Mouse (Mus musculus): Measurements from ENCODE around the gene Klk1b11. TPM values are rescaled to one million over a fixed set of nuclear protein-coding genes. Genes with fewer than 3 reads are reported as not detected.

The Klk1b11 gene
- total and polyA plus RNA-seq, 3 experiments, result not detected

GRCm38 (mm10) chr7:44015071-44015470, 19.4 kb downstream of the Klk1b11 start:
- Histone ChIP-seq H3K27me3 (ENCODE audit: control insufficient read depth in 1 of 2, insufficient read depth in 2 of 2, low read length in 2 of 2) (no peaks in the 10 kb centered on the region), H3K4me1 (ENCODE audit: control insufficient read depth in 1 of 2, insufficient read depth in 2 of 2, low read length in 2 of 2) (no peaks in the 10 kb centered on the region), H3K4me3 (ENCODE audit: control insufficient read depth in 1 of 2, insufficient read depth in 1 of 2, low read depth in 2 of 2, low read length in 2 of 2) (no peak overlapping the region), H3K36me3 (ENCODE audit: control insufficient read depth in 1 of 2, insufficient read depth in 2 of 2, low read length in 2 of 2) (no peaks in the 10 kb centered on the region), H3K79me2 (ENCODE audit: control insufficient read depth, insufficient read depth, low read length, poor library complexity) (no peaks in the 10 kb centered on the region), H3K27ac (ENCODE audit: control insufficient read depth, low read depth, low read length) (no peak overlapping the region), H3K9me3 (replicated peaks; ENCODE audit: insufficient read depth, low read length) (no peaks in the 10 kb centered on the region), H3K9ac (ENCODE audit: control insufficient read depth, low read depth, low read length, poor library complexity, severe bottlenecking) (no peak overlapping the region)
- DNase-seq (ENCODE audit: low read depth, low spot score), result no peak
- TF ChIP-seq ZNF384 (IDR thresholded peaks at IDR 0.05; ENCODE audit: low read depth, low read length) (no peak), MYC (IDR thresholded peaks at IDR 0.05; ENCODE audit: low read depth, low read length) (no peak), MEF2A (IDR thresholded peaks at IDR 0.05; ENCODE audit: extremely low read depth, insufficient replicate concordance, low read depth, low read length, poor library complexity, severe bottlenecking) (no peak), MAFK (IDR thresholded peaks at IDR 0.05; ENCODE audit: borderline replicate concordance, low read depth, low read length) (no peak), GATA1 (IDR thresholded peaks at IDR 0.05; ENCODE audit: low read depth, low read length) (no peak), UBTF (IDR thresholded peaks at IDR 0.05; ENCODE audit: borderline replicate concordance, insufficient read depth, low read depth, low read length) (no peak), ZKSCAN1 (IDR thresholded peaks at IDR 0.05; ENCODE audit: low read depth, low read length) (no peak), RCOR1 (IDR thresholded peaks at IDR 0.05; ENCODE audit: low read depth, low read length) (no peak), POLR2AphosphoS2 (IDR thresholded peaks at IDR 0.05; ENCODE audit: low read length) (no peak), ZC3H11A (IDR thresholded peaks at IDR 0.05; ENCODE audit: low read depth, low read length) (no peak), RAD21 (IDR thresholded peaks at IDR 0.05; ENCODE audit: low read depth, low read length) (no peak), NRF1 (IDR thresholded peaks at IDR 0.05; ENCODE audit: insufficient read depth, low read depth, low read length, poor library complexity, severe bottlenecking) (no peak), BHLHE40 (IDR thresholded peaks at IDR 0.05; ENCODE audit: borderline replicate concordance, low read depth, low read length) (no peak), MXI1 (IDR thresholded peaks at IDR 0.05; ENCODE audit: low read depth, low read length) (no peak)

Other genes starting within 250 kb of the Klk1b11 start
- gene Klk12, start 227.0 kb upstream of the Klk1b11 start, total RNA-seq (2012; rRNA removed), result not detected in 2 replicates
- gene Klk12, start 227.0 kb upstream of the Klk1b11 start, polyA plus RNA-seq (2012; ENCODE audit: insufficient read depth in 1 of 2, insufficient read length in 2 of 2, low read depth in 1 of 2, low replicate concordance in 2 of 2, missing spikeins in 1 of 2), result not detected
- gene Klk11, start 221.3 kb upstream of the Klk1b11 start, total RNA-seq (2012; rRNA removed), result not detected in 2 replicates
- gene Klk11, start 221.3 kb upstream of the Klk1b11 start, polyA plus RNA-seq (2012; ENCODE audit: insufficient read depth in 1 of 2, insufficient read length in 2 of 2, low read depth in 1 of 2, low replicate concordance in 2 of 2, missing spikeins in 1 of 2), result not detected
- gene Klk10, start 214.8 kb upstream of the Klk1b11 start, total RNA-seq (2012; rRNA removed), result not detected in 2 replicates
- not detected for gene Klk10, start 214.8 kb upstream of the Klk1b11 start, polyA plus RNA-seq (2012; ENCODE audit: insufficient read depth in 1 of 2, insufficient read length in 2 of 2, low read depth in 1 of 2, low replicate concordance in 2 of 2, missing spikeins in 1 of 2)
- gene Klk9, start 204.0 kb upstream of the Klk1b11 start, total RNA-seq (2012; rRNA removed), result not detected in 2 replicates
- gene Klk9, start 204.0 kb upstream of the Klk1b11 start, polyA plus RNA-seq (2012; ENCODE audit: insufficient read depth in 1 of 2, insufficient read length in 2 of 2, low read depth in 1 of 2, low replicate concordance in 2 of 2, missing spikeins in 1 of 2), result not detected
- gene Klk8, start 198.3 kb upstream of the Klk1b11 start, total RNA-seq (2012; rRNA removed), result not detected in 2 replicates
- gene Klk8, start 198.3 kb upstream of the Klk1b11 start, polyA plus RNA-seq (2012; ENCODE audit: insufficient read depth in 1 of 2, insufficient read length in 2 of 2, low read depth in 1 of 2, low replicate concordance in 2 of 2, missing spikeins in 1 of 2), result not detected
- not detected in 2 replicates for gene Klk7, start 184.6 kb upstream of the Klk1b11 start, total RNA-seq (2012; rRNA removed)
- not detected for gene Klk7, start 184.6 kb upstream of the Klk1b11 start, polyA plus RNA-seq (2012; ENCODE audit: insufficient read depth in 1 of 2, insufficient read length in 2 of 2, low read depth in 1 of 2, low replicate concordance in 2 of 2, missing spikeins in 1 of 2)
- gene Klk6, start 171.4 kb upstream of the Klk1b11 start, total RNA-seq (2012; rRNA removed), result not detected in 2 replicates
- gene Klk6, start 171.4 kb upstream of the Klk1b11 start, polyA plus RNA-seq (2012; ENCODE audit: insufficient read depth in 1 of 2, insufficient read length in 2 of 2, low read depth in 1 of 2, low replicate concordance in 2 of 2, missing spikeins in 1 of 2), result not detected
- not detected in 2 replicates for gene Klk5, start 153.9 kb upstream of the Klk1b11 start, total RNA-seq (2012; rRNA removed)
- not detected for gene Klk5, start 153.9 kb upstream of the Klk1b11 start, polyA plus RNA-seq (2012; ENCODE audit: insufficient read depth in 1 of 2, insufficient read length in 2 of 2, low read depth in 1 of 2, low replicate concordance in 2 of 2, missing spikeins in 1 of 2)
- not detected in 2 replicates for gene Klk4, start 114.7 kb upstream of the Klk1b11 start, total RNA-seq (2012; rRNA removed)
- gene Klk4, start 114.7 kb upstream of the Klk1b11 start, polyA plus RNA-seq (2012; ENCODE audit: insufficient read depth in 1 of 2, insufficient read length in 2 of 2, low read depth in 1 of 2, low replicate concordance in 2 of 2, missing spikeins in 1 of 2), result not detected
- not detected in 2 replicates for gene Klk15, start 62.1 kb upstream of the Klk1b11 start, total RNA-seq (2012; rRNA removed)
- gene Klk15, start 62.1 kb upstream of the Klk1b11 start, polyA plus RNA-seq (2012; ENCODE audit: insufficient read depth in 1 of 2, insufficient read length in 2 of 2, low read depth in 1 of 2, low replicate concordance in 2 of 2, missing spikeins in 1 of 2), result not detected
- not detected in 2 replicates for gene Klk1b8, start 45.2 kb upstream of the Klk1b11 start, total RNA-seq (2012; rRNA removed)
- not detected for gene Klk1b8, start 45.2 kb upstream of the Klk1b11 start, polyA plus RNA-seq (2012; ENCODE audit: insufficient read depth in 1 of 2, insufficient read length in 2 of 2, low read depth in 1 of 2, low replicate concordance in 2 of 2, missing spikeins in 1 of 2)
- gene Klk1b1, start 29.1 kb upstream of the Klk1b11 start, total RNA-seq (2012; rRNA removed), result not detected in 2 replicates
- gene Klk1b1, start 29.1 kb upstream of the Klk1b11 start, polyA plus RNA-seq (2012; ENCODE audit: insufficient read depth in 1 of 2, insufficient read length in 2 of 2, low read depth in 1 of 2, low replicate concordance in 2 of 2, missing spikeins in 1 of 2), result not detected
- not detected in 2 replicates for gene Klk1b9, start 19.8 kb upstream of the Klk1b11 start, total RNA-seq (2012; rRNA removed)
- not detected for gene Klk1b9, start 19.8 kb upstream of the Klk1b11 start, polyA plus RNA-seq (2012; ENCODE audit: insufficient read depth in 1 of 2, insufficient read length in 2 of 2, low read depth in 1 of 2, low replicate concordance in 2 of 2, missing spikeins in 1 of 2)
- gene Klk1b26, start 16.3 kb downstream of the Klk1b11 start, total RNA-seq (2012; rRNA removed), result not detected in 2 replicates
- gene Klk1b26, start 16.3 kb downstream of the Klk1b11 start, polyA plus RNA-seq (2012; ENCODE audit: insufficient read depth in 1 of 2, insufficient read length in 2 of 2, low read depth in 1 of 2, low replicate concordance in 2 of 2, missing spikeins in 1 of 2), result not detected
- not detected in 2 replicates for gene Klk1b27, start 56.4 kb downstream of the Klk1b11 start, total RNA-seq (2012; rRNA removed)
- not detected for gene Klk1b27, start 56.4 kb downstream of the Klk1b11 start, polyA plus RNA-seq (2012; ENCODE audit: insufficient read depth in 1 of 2, insufficient read length in 2 of 2, low read depth in 1 of 2, low replicate concordance in 2 of 2, missing spikeins in 1 of 2)
- not detected in 2 replicates for gene Klk1b21, start 106.5 kb downstream of the Klk1b11 start, total RNA-seq (2012; rRNA removed)
- not detected for gene Klk1b21, start 106.5 kb downstream of the Klk1b11 start, polyA plus RNA-seq (2012; ENCODE audit: insufficient read depth in 1 of 2, insufficient read length in 2 of 2, low read depth in 1 of 2, low replicate concordance in 2 of 2, missing spikeins in 1 of 2)
- gene Klk1b22, start 116.8 kb downstream of the Klk1b11 start, total RNA-seq (2012; rRNA removed), result not detected in 2 replicates
- not detected for gene Klk1b22, start 116.8 kb downstream of the Klk1b11 start, polyA plus RNA-seq (2012; ENCODE audit: insufficient read depth in 1 of 2, insufficient read length in 2 of 2, low read depth in 1 of 2, low replicate concordance in 2 of 2, missing spikeins in 1 of 2)
- not detected in 2 replicates for gene Klk1b16, start 140.9 kb downstream of the Klk1b11 start, total RNA-seq (2012; rRNA removed)
- not detected for gene Klk1b16, start 140.9 kb downstream of the Klk1b11 start, polyA plus RNA-seq (2012; ENCODE audit: insufficient read depth in 1 of 2, insufficient read length in 2 of 2, low read depth in 1 of 2, low replicate concordance in 2 of 2, missing spikeins in 1 of 2)
- gene Klk1b24, start 192.4 kb downstream of the Klk1b11 start, total RNA-seq (2012; rRNA removed), result not detected in 2 replicates
- gene Klk1b24, start 192.4 kb downstream of the Klk1b11 start, polyA plus RNA-seq (2012; ENCODE audit: insufficient read depth in 1 of 2, insufficient read length in 2 of 2, low read depth in 1 of 2, low replicate concordance in 2 of 2, missing spikeins in 1 of 2), result not detected
- not detected in 2 replicates for gene Klk1b3, start 202.3 kb downstream of the Klk1b11 start, total RNA-seq (2012; rRNA removed)
- not detected for gene Klk1b3, start 202.3 kb downstream of the Klk1b11 start, polyA plus RNA-seq (2012; ENCODE audit: insufficient read depth in 1 of 2, insufficient read length in 2 of 2, low read depth in 1 of 2, low replicate concordance in 2 of 2, missing spikeins in 1 of 2)
- gene Klk1b4, start 211.6 kb downstream of the Klk1b11 start, total RNA-seq (2012; rRNA removed), result not detected in 2 replicates
- gene Klk1b4, start 211.6 kb downstream of the Klk1b11 start, polyA plus RNA-seq (2012; ENCODE audit: insufficient read depth in 1 of 2, insufficient read length in 2 of 2, low read depth in 1 of 2, low replicate concordance in 2 of 2, missing spikeins in 1 of 2), result not detected
- not detected in 2 replicates for gene Klk1b5, start 220.1 kb downstream of the Klk1b11 start, total RNA-seq (2012; rRNA removed)
- gene Klk1b5, start 220.1 kb downstream of the Klk1b11 start, polyA plus RNA-seq (2012; ENCODE audit: insufficient read depth in 1 of 2, insufficient read length in 2 of 2, low read depth in 1 of 2, low replicate concordance in 2 of 2, missing spikeins in 1 of 2), result not detected
- gene Klk1, start 229.5 kb downstream of the Klk1b11 start, total RNA-seq (2012; rRNA removed), result not detected in 2 replicates
- gene Klk1, start 229.5 kb downstream of the Klk1b11 start, polyA plus RNA-seq (2012; ENCODE audit: insufficient read depth in 1 of 2, insufficient read length in 2 of 2, low read depth in 1 of 2, low replicate concordance in 2 of 2, missing spikeins in 1 of 2), result not detected
- not detected in 2 replicates for gene Gm36864, start 240.3 kb downstream of the Klk1b11 start, total RNA-seq (2012; rRNA removed)
- under 1 TPM in 1 of 2 experiments, not detected in 1; 0.08 TPM for gene Gm36864, start 240.3 kb downstream of the Klk1b11 start, polyA plus RNA-seq (2012; ENCODE audit: insufficient read depth in 1 of 2, insufficient read length in 2 of 2, low read depth in 1 of 2, low replicate concordance in 2 of 2, missing spikeins in 1 of 2)

Data from MEL (cell line).